Mouse (Mus musculus) limb, embryonic 14.5 days (tissue): Measurements from ENCODE around the gene Amz1. TPM values are rescaled to one million over a fixed set of nuclear protein-coding genes. Genes with fewer than 3 reads are reported as not detected.

Source experiments
- ATAC-seq: fragments of 200-750 bp; cut with Nextera tagmentation; 2 replicates; pipeline ENCODE4 v1.8.0; 2017; ENCODE audit warnings: low read depth, moderate number of reproducible peaks, moderate TSS enrichment; ENCODE audit not compliant: low FRiP score
- DNase-seq: peaks from one replicate; pipeline ENCODE4 v3.0.0-alpha.2; 2015; ENCODE audit warnings: low spot score
- H3K27ac ChIP-seq: fragments of 300-500 bp; sonication (generic); replicated peaks from 2 replicates; pipeline ENCODE4 v1.5.1; 2014; ENCODE audit warnings: low read depth, mild to moderate bottlenecking, low read length, moderate library complexity, mixed read lengths
- H3K27me3 ChIP-seq: fragments of 300-500 bp; sonication (generic); 2 replicates; pipeline ENCODE4 v1.6.1; 2014; ENCODE audit warnings: low read length, mixed read lengths; ENCODE audit not compliant: control insufficient read depth, insufficient read depth
- H3K36me3 ChIP-seq: fragments of 300-500 bp; sonication (generic); 2 replicates; pipeline ENCODE4 v1.6.1; 2014; ENCODE audit warnings: mild to moderate bottlenecking, low read length, moderate library complexity, mixed read lengths; ENCODE audit not compliant: control insufficient read depth, insufficient read depth
- H3K4me1 ChIP-seq: fragments of 300-500 bp; sonication (generic); 2 replicates; pipeline ENCODE4 v1.6.1; 2014; ENCODE audit warnings: antibody characterized with exemption, low read length, mixed read lengths; ENCODE audit not compliant: control insufficient read depth, insufficient read depth
- H3K4me2 ChIP-seq: fragments of 300-500 bp; sonication (generic); replicated peaks from 2 replicates; pipeline ENCODE4 v1.6.1; 2014; ENCODE audit warnings: low read depth, mild to moderate bottlenecking, low read length, moderate library complexity; ENCODE audit not compliant: severe bottlenecking
- H3K4me3 ChIP-seq: fragments of 300-500 bp; sonication (generic); replicated peaks from 2 replicates; pipeline ENCODE4 v1.5.1; 2014; ENCODE audit warnings: low read length
- H3K9ac ChIP-seq: fragments of 300-500 bp; sonication (generic); 2 replicates; pipeline ENCODE4 v1.6.1; 2014; ENCODE audit warnings: mild to moderate bottlenecking, low read depth, low read length, moderate library complexity; ENCODE audit not compliant: severe bottlenecking
- H3K9me3 ChIP-seq: fragments of 300-500 bp; sonication (generic); 2 replicates; pipeline ENCODE4 v1.6.1; 2016; ENCODE audit warnings: low read length; ENCODE audit not compliant: control insufficient read depth
- POLR2A ChIP-seq: fragments of 200-500 bp; IDR thresholded peaks from 2 replicates; pipeline ENCODE4 v1.8.0; 2012; ENCODE audit warnings: inconsistent platforms, mild to moderate bottlenecking, moderate library complexity, borderline replicate concordance; ENCODE audit not compliant: insufficient read depth, insufficient read length; ENCODE audit errors: extremely low read depth
- WGBS: fragments of 180-500 bp; shearing (Covaris S2); extraction: QIAGEN DNeasy Blood & Tissue Kit; methylation state at CpG from one replicate; pipeline ENCODE4 v1.1.7; 2014; 5-methylcytosine and 5-hydroxymethylcytosine counted together
- polyA plus RNA-seq, 2 experiments: library from polyadenylated mRNA; depleted of rRNA in 1 of 2; stranded (reverse) in 1 of 2; unstranded in 1 of 2; fragments of >200 nt; fragmentation: Nextera tagmentation in 1 of 2; extraction: Ambion mirVana in 1 of 2; gene quantifications; 2 replicates each; pipeline versions ENCODE4 v1.2.1 to v1.2.3; 2012 to 2014

Amz1 gene
- polyA plus RNA-seq (2012; rRNA removed) (1.1 and 1.4 TPM in 2 replicates), polyA plus RNA-seq (2014; fragmentation: Nextera tagmentation; extraction: Ambion mirVana) (0.88 and 1.1 TPM in 2 replicates)

DNA sequence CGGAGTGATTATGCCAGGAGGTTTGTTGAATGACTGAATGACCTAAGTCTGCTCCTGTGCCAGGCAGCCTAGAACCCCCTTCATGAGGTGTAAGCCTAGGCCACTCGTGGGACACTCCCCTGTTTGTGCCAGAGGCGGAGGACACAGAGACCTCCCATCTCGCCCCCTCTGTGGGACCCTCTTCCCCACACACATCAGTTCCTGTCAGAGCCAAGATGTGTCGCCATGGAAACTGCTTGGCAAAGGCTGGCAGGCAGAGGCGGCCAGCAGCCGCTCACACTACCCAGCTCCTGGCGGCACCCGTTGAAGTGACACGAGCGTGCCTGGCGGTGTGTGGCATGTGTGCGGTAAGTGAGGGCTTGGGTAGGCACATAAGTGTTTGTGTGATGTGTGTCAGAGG, at the start of gene Amz1:
Gene Amz1 (plus strand): TSS at position 306 of the 400 bp plus-strand sequence.
- Histone ChIP-seq H3K4me2 (no peak within 1 kb of the TSS), H3K36me3 (peaks cover 9% of the 10 kb centered on the region), H3K27ac (no peak within 1 kb of the TSS), H3K9me3 (no peaks in the 10 kb centered on the region), H3K27me3 (no peaks in the 10 kb centered on the region), H3K4me3 (no peak within 1 kb of the TSS), H3K4me1 (no peaks in the 10 kb centered on the region), H3K9ac (no peak within 1 kb of the TSS)
- no peak for DNase-seq
- WGBS: 87% methylated on average over 13 of the region's 13 CpGs
- no peak for ATAC-seq
- TF ChIP-seq POLR2A: no peak

DNA sequence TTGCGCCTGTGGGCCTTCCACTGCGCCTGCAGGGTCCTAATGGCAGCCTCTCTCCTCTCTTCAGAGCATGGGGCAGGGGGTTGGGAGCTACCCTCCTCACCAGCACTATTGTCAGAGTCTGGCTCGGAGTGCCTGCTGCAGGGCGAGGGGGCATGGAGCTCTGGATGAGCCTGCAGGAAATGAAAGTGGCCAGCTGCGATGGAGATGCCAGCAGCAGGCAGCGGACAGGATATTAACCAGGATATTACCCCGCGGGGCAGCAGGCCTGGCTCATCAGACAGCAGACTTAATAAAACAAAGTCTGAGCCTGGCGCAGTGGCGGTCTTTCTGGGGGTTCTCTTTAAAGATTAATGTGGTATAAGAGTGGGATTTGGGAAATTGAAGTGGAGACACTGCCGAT, 48.8 kb upstream of the Amz1 start:
- Histone ChIP-seq H3K27ac (no peak overlapping the region), H3K4me1 (peaks cover 3% of the 10 kb centered on the region; the same call in 1 of the 2 replicates), H3K36me3 (peaks cover 65% of the 10 kb centered on the region), H3K27me3 (no peaks in the 10 kb centered on the region), H3K9ac (no peak overlapping the region), H3K4me3 (no peak overlapping the region), H3K4me2 (no peak overlapping the region), H3K9me3 (no peaks in the 10 kb centered on the region)
- ATAC-seq (no peak), DNase-seq (no peak)
- WGBS: 61% methylated on average over 11 of the region's 11 CpGs
- no peak for TF ChIP-seq POLR2A

DNA sequence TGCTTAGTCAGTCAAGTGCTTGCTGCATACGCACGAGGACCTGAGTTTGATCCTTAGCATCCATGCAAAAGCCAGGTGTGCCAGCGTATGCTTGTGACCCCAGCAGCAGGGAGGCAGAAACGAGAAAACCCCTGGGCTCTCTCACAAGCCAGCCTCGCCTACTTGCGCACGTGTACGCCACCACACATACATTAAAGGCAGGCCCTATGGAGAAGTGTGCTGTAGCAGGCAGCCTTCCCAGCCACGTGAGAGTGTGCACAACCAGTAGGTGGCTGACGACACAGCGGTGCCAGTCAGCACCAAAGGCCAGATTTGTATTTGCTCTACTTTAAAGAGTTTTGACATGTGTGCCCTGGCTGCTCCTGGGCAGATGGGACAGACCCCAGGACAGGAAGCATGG, 48.3 kb upstream of the Amz1 start:
- ATAC-seq: no peak
- peaks cover 65% of the 10 kb centered on the region for H3K36me3 ChIP-seq

GRCm38 (mm10) chr5:140677137-140677536, 46.8 kb upstream of the Amz1 start:
- TF ChIP-seq POLR2A: no peak

More for the DNA sequence above, 48.3 kb upstream of the Amz1 start:
- Histone ChIP-seq H3K27ac (no peak overlapping the region), H3K4me3 (no peak overlapping the region), H3K9ac (no peak overlapping the region), H3K9me3 (no peaks in the 10 kb centered on the region), H3K4me1 (peaks cover 3% of the 10 kb centered on the region; the same call in 1 of the 2 replicates), H3K27me3 (no peaks in the 10 kb centered on the region), H3K4me2 (no peak overlapping the region)
- WGBS: 66% methylated on average over 11 of the region's 11 CpGs
- TF ChIP-seq POLR2A: no peak
- DNase-seq: no peak

DNA sequence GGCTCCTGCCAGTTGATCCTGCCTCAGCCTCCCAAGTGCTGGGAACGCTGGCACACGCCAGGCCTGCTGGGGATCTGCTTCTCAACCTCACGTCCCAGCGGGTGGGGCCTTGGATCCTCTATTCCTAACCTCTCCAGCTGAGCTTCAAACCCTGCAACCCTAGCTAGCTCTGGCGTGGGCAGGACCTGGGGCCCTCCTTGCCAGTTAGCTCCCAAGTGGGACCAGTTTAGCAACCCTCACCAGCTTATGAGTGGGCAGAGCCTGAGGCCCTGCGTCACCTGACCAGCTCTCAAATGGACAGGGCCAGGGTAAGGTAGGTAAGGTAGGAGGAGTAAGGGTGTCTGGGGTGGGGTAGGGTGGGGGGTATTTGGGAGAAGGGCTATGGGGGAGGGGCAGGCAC, 43.9 kb upstream of the Amz1 start:
- DNase-seq (no peak), ATAC-seq (no peak)
- no peak overlapping the region for H3K4me3 ChIP-seq
- H3K27me3 ChIP-seq: no peaks in the 10 kb centered on the region
- no peak for TF ChIP-seq POLR2A
- H3K9me3 ChIP-seq: no peaks in the 10 kb centered on the region
- peaks cover 57% of the 10 kb centered on the region for H3K36me3 ChIP-seq
- H3K9ac ChIP-seq: no peak overlapping the region
- no peak overlapping the region for H3K4me2 ChIP-seq
- WGBS: 90% methylated on average over 6 of the region's 6 CpGs
- H3K4me1 ChIP-seq: no peaks in the 10 kb centered on the region
- no peak overlapping the region for H3K27ac ChIP-seq

More at GRCm38 (mm10) chr5:140677137-140677536, 46.8 kb upstream of the Amz1 start:
- Histone ChIP-seq H3K4me2 (no peak overlapping the region), H3K4me3 (no peak overlapping the region), H3K27ac (no peak overlapping the region), H3K9me3 (no peaks in the 10 kb centered on the region), H3K4me1 (peaks cover 3% of the 10 kb centered on the region; the same call in 1 of the 2 replicates), H3K9ac (no peak overlapping the region), H3K36me3 (peaks cover 62% of the 10 kb centered on the region), H3K27me3 (no peaks in the 10 kb centered on the region)
- 86% methylated on average over 6 of the region's 6 CpGs for WGBS
- ATAC-seq: no peak
- no peak for DNase-seq
